Mouse (Mus musculus) limb, embryonic 11.5 days (tissue): ENCODE measurements around the gene Olfr780. TPM values are rescaled to one million over a fixed set of nuclear protein-coding genes. Genes with fewer than 3 reads are reported as not detected.
"Not testable (repeated sequence)": the region's sequence is repeated elsewhere in the genome, so short reads cannot be mapped to it uniquely, and the experiment has no call there.

Source experiments
- ATAC-seq: fragments of 200-750 bp; cut with Nextera tagmentation; 2 replicates; pipeline ENCODE4 v1.8.0; 2017; ENCODE audit warnings: low read depth; ENCODE audit not compliant: insufficient number of reproducible peaks, low FRiP score, low TSS enrichment
- DNase-seq: peaks from one replicate; pipeline ENCODE4 v3.0.0-alpha.2; 2015; ENCODE audit warnings: low spot score
- H3K27ac ChIP-seq: fragments of 300-500 bp; sonication (generic); replicated peaks from 2 replicates; pipeline ENCODE4 v1.5.1; 2014; ENCODE audit warnings: low read depth, mild to moderate bottlenecking, low read length
- H3K27me3 ChIP-seq: fragments of 300-500 bp; sonication (generic); 2 replicates; pipeline ENCODE4 v1.6.1; 2014; ENCODE audit warnings: mild to moderate bottlenecking, low read length, mixed read lengths; ENCODE audit not compliant: control insufficient read depth, insufficient read depth
- H3K36me3 ChIP-seq: fragments of 300-500 bp; sonication (generic); 2 replicates; pipeline ENCODE4 v1.6.1; 2014; ENCODE audit warnings: mild to moderate bottlenecking, low read length, moderate library complexity, mixed read lengths; ENCODE audit not compliant: control insufficient read depth, insufficient read depth
- H3K4me1 ChIP-seq: fragments of 300-500 bp; sonication (generic); 2 replicates; pipeline ENCODE4 v1.6.1; 2014; ENCODE audit warnings: low read length, mixed read lengths; ENCODE audit not compliant: control insufficient read depth, insufficient read depth
- H3K4me2 ChIP-seq: fragments of 300-500 bp; sonication (generic); 2 replicates; pipeline ENCODE4 v1.6.1; 2014; ENCODE audit warnings: low read depth, mild to moderate bottlenecking, moderate library complexity; ENCODE audit not compliant: severe bottlenecking
- H3K4me3 ChIP-seq: fragments of 300-500 bp; sonication (generic); 2 replicates; pipeline ENCODE4 v1.5.1; 2014; ENCODE audit warnings: low read depth, low read length
- H3K9ac ChIP-seq: fragments of 300-500 bp; sonication (generic); 2 replicates; pipeline ENCODE4 v1.6.1; 2014; ENCODE audit warnings: mild to moderate bottlenecking, low read length
- H3K9me3 ChIP-seq: fragments of 300-500 bp; sonication (generic); 2 replicates; pipeline ENCODE4 v1.6.1; 2016; ENCODE audit warnings: low read length; ENCODE audit not compliant: control insufficient read depth
- WGBS: fragments of 180-500 bp; shearing (Covaris S2); extraction: QIAGEN DNeasy Blood & Tissue Kit; methylation state at CpG from one replicate; pipeline ENCODE4 v1.1.7; 2014; 5-methylcytosine and 5-hydroxymethylcytosine counted together
- polyA plus RNA-seq: library from polyadenylated mRNA; unstranded; fragments of >200 nt; fragmentation: Nextera tagmentation; extraction: Ambion mirVana; gene quantifications from 2 replicates; pipeline ENCODE4 v1.2.1, GENCODE M21; 2014

Olfr780 gene
- not detected in 2 replicates for polyA plus RNA-seq

DNA sequence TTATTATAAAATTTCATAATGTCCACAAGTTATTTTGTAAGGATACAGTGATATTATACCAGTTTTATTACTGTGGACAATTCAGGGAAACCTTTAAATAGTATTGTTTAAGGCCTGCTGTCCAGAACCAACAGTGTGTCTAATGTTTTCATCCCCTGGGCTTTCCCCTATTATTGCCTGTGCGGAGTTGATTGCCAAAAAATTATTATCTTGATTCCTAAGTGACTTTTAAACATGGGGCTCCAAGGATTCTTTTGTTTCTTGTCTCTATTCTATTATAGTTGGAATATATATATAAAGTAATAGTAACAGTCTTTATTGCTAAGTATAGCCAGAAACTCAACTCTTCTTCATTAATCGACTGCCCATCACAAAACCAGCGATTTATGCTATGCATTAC, at the start of gene Olfr780:
Olfr780 (plus strand) TSS at position 301 of the 400 bp plus-strand sequence.
- Histone ChIP-seq H3K4me3 (no peak within 1 kb of the TSS), H3K4me2 (no peak within 1 kb of the TSS), H3K27me3 (no peaks in the 10 kb centered on the region), H3K36me3 (no peaks in the 10 kb centered on the region), H3K4me1 (no peaks in the 10 kb centered on the region), H3K9me3 (no peaks in the 10 kb centered on the region), H3K9ac (no peak within 1 kb of the TSS), H3K27ac (no peak within 1 kb of the TSS)
- ATAC-seq (no peak), DNase-seq (no peak)
- 82% methylated on average over 3 of the region's 3 CpGs for WGBS

- Histone ChIP-seq H3K9ac (no peak within 1 kb of the TSS), H3K9me3 (no peaks in the 10 kb centered on the region), H3K4me3 (no peak within 1 kb of the TSS), H3K4me1 (no peaks in the 10 kb centered on the region), H3K27me3 (no peaks in the 10 kb centered on the region), H3K4me2 (no peak within 1 kb of the TSS), H3K27ac (no peak within 1 kb of the TSS), H3K36me3 (no peaks in the 10 kb centered on the region)
- ATAC-seq (no peak), DNase-seq (no peak)
- 95% methylated on average over 2 of the region's 2 CpGs for WGBS
Measured at GRCm38 (mm10) chr10:129271081-129271535, 46.8 kb upstream of the Olfr780 start, which contains the start of gene Olfr777. Gene Olfr777 (minus strand): TSS chr10:129271485.

GRCm38 (mm10) chr10:129312973-129313372, 4.9 kb upstream of the Olfr780 start:
- not testable (repeated sequence) for H3K4me3 ChIP-seq, H3K9me3 ChIP-seq, H3K27ac ChIP-seq, H3K4me1 ChIP-seq, H3K36me3 ChIP-seq, ATAC-seq, H3K4me2 ChIP-seq, DNase-seq, H3K27me3 ChIP-seq, H3K9ac ChIP-seq
- WGBS: 47% methylated on average over 1 of the region's 1 CpGs

DNA sequence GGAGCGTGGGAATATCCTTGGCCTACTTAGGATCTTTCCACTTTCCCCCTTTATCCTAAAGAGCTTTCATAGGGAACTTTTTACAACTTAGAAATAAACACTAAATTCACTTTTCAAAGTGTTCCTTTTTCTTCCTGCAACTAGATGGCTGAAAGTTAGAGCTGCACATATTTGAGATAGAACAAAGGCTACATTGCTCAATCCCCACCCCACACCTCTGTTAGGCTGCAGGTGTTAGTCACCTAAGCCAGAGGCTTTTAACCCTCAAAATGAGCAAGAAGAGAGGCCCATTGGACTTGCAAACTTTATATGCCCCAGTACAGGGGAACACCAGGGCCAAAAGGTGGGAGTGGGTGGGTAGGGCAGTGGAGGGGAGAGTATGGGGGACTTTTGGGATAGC, 4.4 kb upstream of the Olfr780 start:
- not testable (repeated sequence) for DNase-seq, H3K9ac ChIP-seq, H3K4me1 ChIP-seq, H3K27ac ChIP-seq, H3K36me3 ChIP-seq, H3K4me2 ChIP-seq, H3K4me3 ChIP-seq, ATAC-seq, H3K9me3 ChIP-seq, H3K27me3 ChIP-seq
- no CpG with 5 or more reads among the region's 1 CpGs for WGBS

- Histone ChIP-seq H3K4me2 (no peak within 1 kb of the TSS), H3K9me3 (no peaks in the 10 kb centered on the region), H3K4me1 (no peaks in the 10 kb centered on the region), H3K9ac (no peak within 1 kb of the TSS), H3K36me3 (no peaks in the 10 kb centered on the region), H3K27ac (no peak within 1 kb of the TSS), H3K27me3 (no peaks in the 10 kb centered on the region), H3K4me3 (no peak within 1 kb of the TSS)
- ATAC-seq (no peak), DNase-seq (no peak)
Measured at GRCm38 (mm10) chr10:129328554-129328953, 10.6 kb downstream of the Olfr780 start, which contains the start of gene Olfr781. Gene Olfr781 (plus strand): TSS chr10:129328854.

DNA sequence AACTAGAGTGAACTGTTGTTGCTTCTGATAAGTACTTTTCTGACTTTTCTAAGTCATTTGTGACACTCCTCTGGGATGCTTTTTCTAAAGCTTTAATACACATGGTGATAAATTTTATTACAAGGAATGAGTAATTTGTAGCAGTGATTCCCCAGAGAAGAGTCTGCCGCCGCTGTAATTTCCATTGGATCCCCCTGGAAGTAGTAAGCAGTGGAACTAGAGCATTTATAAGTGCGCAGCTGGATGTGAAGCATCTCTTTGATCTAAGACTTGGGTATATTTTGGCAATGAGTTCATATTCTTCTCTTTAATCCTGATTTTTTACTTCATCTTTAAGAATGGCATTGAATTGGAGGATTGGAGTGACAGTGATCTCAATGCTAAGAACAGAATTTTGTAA, 30.6 kb downstream of the Olfr780 start, which contains the start of gene Olfr782:
Olfr782 (plus strand) TSS at position 301 of the 400 bp plus-strand sequence.
- Histone ChIP-seq H3K36me3 (no peaks in the 10 kb centered on the region), H3K27ac (no peak within 1 kb of the TSS), H3K4me1 (no peaks in the 10 kb centered on the region), H3K9ac (no peak within 1 kb of the TSS), H3K4me3 (no peak within 1 kb of the TSS), H3K4me2 (no peak within 1 kb of the TSS), H3K27me3 (no peaks in the 10 kb centered on the region), H3K9me3 (no peaks in the 10 kb centered on the region)
- ATAC-seq (no peak), DNase-seq (no peak)
- WGBS: 87% methylated on average over 3 of the region's 3 CpGs

GRCm38 (mm10) chr10:129352475-129352874, 34.6 kb downstream of the Olfr780 start:
- not testable (repeated sequence) for ATAC-seq, H3K9ac ChIP-seq, H3K27me3 ChIP-seq, H3K36me3 ChIP-seq, H3K4me3 ChIP-seq, H3K4me2 ChIP-seq, H3K9me3 ChIP-seq, H3K27ac ChIP-seq, H3K4me1 ChIP-seq, DNase-seq
- WGBS: 59% methylated on average over 2 of the region's 2 CpGs

DNA sequence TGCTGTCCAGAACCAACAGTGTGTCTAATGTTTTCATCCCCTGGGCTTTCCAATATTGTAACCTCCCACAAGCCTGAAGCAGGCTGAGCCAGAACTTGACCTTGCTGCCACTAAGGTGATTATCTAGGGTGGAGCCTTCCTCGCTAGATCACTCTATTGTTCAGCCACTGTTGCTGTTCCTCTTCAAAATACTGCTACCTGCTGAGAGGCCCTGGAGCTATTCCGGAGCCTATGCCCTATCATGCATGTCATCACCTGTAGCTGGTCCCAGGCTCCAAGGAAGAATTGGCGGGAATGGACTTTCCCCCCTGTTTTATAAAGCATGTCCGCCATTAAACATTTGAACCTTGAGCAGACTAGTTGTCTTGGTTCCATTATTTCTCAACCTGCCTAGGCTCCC, 38.6 kb downstream of the Olfr780 start:
- not testable (repeated sequence) for H3K9ac ChIP-seq, H3K27me3 ChIP-seq, DNase-seq, H3K4me1 ChIP-seq, H3K36me3 ChIP-seq, ATAC-seq, H3K4me3 ChIP-seq, H3K9me3 ChIP-seq, H3K27ac ChIP-seq, H3K4me2 ChIP-seq
- 90% methylated on average over 4 of the region's 4 CpGs for WGBS

- Histone ChIP-seq H3K27ac (no peak overlapping the region), H3K9me3 (no peaks in the 10 kb centered on the region; the same call in 1 of the 2 replicates), H3K27me3 (no peaks in the 10 kb centered on the region), H3K9ac (no peak overlapping the region), H3K4me1 (no peaks in the 10 kb centered on the region), H3K36me3 (no peaks in the 10 kb centered on the region), H3K4me2 (no peak overlapping the region), H3K4me3 (no peak overlapping the region)
- 78% methylated on average over 5 of the region's 5 CpGs for WGBS
- no peak for ATAC-seq
- DNase-seq: no peak
Measured at GRCm38 (mm10) chr10:129357307-129357706, 39.4 kb downstream of the Olfr780 start.
